Mouse (Mus musculus) MEL (cell line): ENCODE measurements around the gene Rundc3a. TPM values are rescaled to one million over a fixed set of nuclear protein-coding genes. Genes with fewer than 3 reads are reported as not detected.

Experiments
- DNase-seq: peaks from one replicate; pipeline ENCODE4 v3.0.0; 2011; ENCODE audit warnings: low read depth, low spot score
- H3K27ac ChIP-seq: 2 replicates; pipeline ENCODE4 v1.5.1; 2012; ENCODE audit warnings: low read depth, mild to moderate bottlenecking, control low read depth, low read length, moderate library complexity; ENCODE audit not compliant: control insufficient read depth
- H3K27me3 ChIP-seq, 2 experiments: fragments of 150-350 bp in 1 of 2; sonication (generic) in 1 of 2; 2 replicates each; pipeline ENCODE4 v1.6.1; 2012; ENCODE audit warnings: low read length in 2 of 2, mild to moderate bottlenecking in 2 of 2, improper control_type of control experiment in 1 of 2, moderate library complexity in 1 of 2; ENCODE audit not compliant: insufficient read depth in 2 of 2, control insufficient read depth in 1 of 2
- H3K36me3 ChIP-seq, 2 experiments: 2 replicates each; pipeline ENCODE4 v1.6.1; 2012 to 2014; ENCODE audit warnings: low read length in 2 of 2, improper control_type of control experiment in 1 of 2, inconsistent platforms in 1 of 2, mild to moderate bottlenecking in 1 of 2; ENCODE audit not compliant: insufficient read depth in 2 of 2, control insufficient read depth in 1 of 2
- H3K4me1 ChIP-seq, 2 experiments: fragments of 150-350 bp in 1 of 2; sonication (generic) in 1 of 2; 2 replicates each; pipeline ENCODE4 v1.6.1; 2012; ENCODE audit warnings: low read length in 2 of 2, improper control_type of control experiment in 1 of 2, mild to moderate bottlenecking in 1 of 2; ENCODE audit not compliant: insufficient read depth in 2 of 2, control insufficient read depth in 1 of 2
- H3K4me3 ChIP-seq, 2 experiments: fragments of 150-350 bp in 1 of 2; sonication (generic) in 1 of 2; 2 replicates each; pipeline ENCODE4 v1.5.1; 2012; ENCODE audit warnings: low read depth in 2 of 2, low read length in 2 of 2, mild to moderate bottlenecking in 2 of 2, moderate library complexity in 2 of 2, control low read depth in 1 of 2, improper control_type of control experiment in 1 of 2; ENCODE audit not compliant: control insufficient read depth in 1 of 2, insufficient read depth in 1 of 2
- H3K79me2 ChIP-seq: 2 replicates; pipeline ENCODE4 v1.6.1; 2012; ENCODE audit warnings: mild to moderate bottlenecking, low read length, moderate library complexity; ENCODE audit not compliant: control insufficient read depth, poor library complexity, insufficient read depth
- H3K9ac ChIP-seq: 2 replicates; pipeline ENCODE4 v1.6.1; 2012; ENCODE audit warnings: low read depth, mild to moderate bottlenecking, control low read depth, low read length, moderate library complexity; ENCODE audit not compliant: control insufficient read depth, poor library complexity, severe bottlenecking
- H3K9me3 ChIP-seq: fragments of 150-350 bp; sonication (generic); replicated peaks from 2 replicates; pipeline ENCODE4 v1.6.1; 2012; ENCODE audit warnings: mild to moderate bottlenecking, low read length, improper control_type of control experiment, moderate library complexity; ENCODE audit not compliant: insufficient read depth
- BHLHE40 ChIP-seq: IDR thresholded peaks from 2 replicates; pipeline ENCODE4 v1.6.1; 2012; ENCODE audit warnings: low read depth, mild to moderate bottlenecking, inconsistent platforms, low read length, improper control_type of control experiment, borderline replicate concordance
- CHD1 ChIP-seq: IDR thresholded peaks from 2 replicates; pipeline ENCODE4 v1.6.1; 2012; ENCODE audit warnings: low read depth, mild to moderate bottlenecking, inconsistent platforms, low read length, improper control_type of control experiment
- E2F4 ChIP-seq: IDR thresholded peaks from 2 replicates; pipeline ENCODE4 v1.6.1; 2011; ENCODE audit warnings: low read depth, low read length, improper control_type of control experiment, borderline replicate concordance
- EP300 ChIP-seq, 2 experiments: IDR thresholded peaks; 2 replicates each; pipeline ENCODE4 v1.6.1; 2011; ENCODE audit warnings: improper control_type of control experiment in 2 of 2, low read length in 2 of 2, low read depth in 1 of 2, mild to moderate bottlenecking in 1 of 2
- GABPA ChIP-seq: IDR thresholded peaks from 2 replicates; pipeline ENCODE4 v1.6.1; 2012; ENCODE audit warnings: low read depth, mild to moderate bottlenecking, inconsistent platforms, low read length, improper control_type of control experiment, moderate library complexity
- GATA1 ChIP-seq: IDR thresholded peaks from 2 replicates; pipeline ENCODE4 v1.6.1; 2011; ENCODE audit warnings: low read depth, low read length, improper control_type of control experiment
- JUND ChIP-seq: IDR thresholded peaks from 2 replicates; pipeline ENCODE4 v1.6.1; 2011; ENCODE audit warnings: low read depth, mild to moderate bottlenecking, improper control_type of control experiment, low read length
- MEF2A ChIP-seq: IDR thresholded peaks from 2 replicates; pipeline ENCODE4 v1.6.1; 2014; ENCODE audit warnings: low read depth, mild to moderate bottlenecking, inconsistent platforms, low read length, improper control_type of control experiment; ENCODE audit not compliant: poor library complexity, insufficient replicate concordance, severe bottlenecking; ENCODE audit errors: extremely low read depth
- MXI1 ChIP-seq: IDR thresholded peaks from 2 replicates; pipeline ENCODE4 v1.6.1; 2011; ENCODE audit warnings: mild to moderate bottlenecking, low read depth, low read length, improper control_type of control experiment
- MYC ChIP-seq: IDR thresholded peaks from 2 replicates; pipeline ENCODE4 v1.6.1; 2011; ENCODE audit warnings: low read depth, mild to moderate bottlenecking, low read length, improper control_type of control experiment, moderate library complexity
- NRF1 ChIP-seq: IDR thresholded peaks from 2 replicates; pipeline ENCODE4 v1.6.1; 2014; ENCODE audit warnings: low read depth, mild to moderate bottlenecking, inconsistent platforms, low read length, improper control_type of control experiment, moderate library complexity; ENCODE audit not compliant: poor library complexity, insufficient read depth, severe bottlenecking
- POLR2AphosphoS2 ChIP-seq: IDR thresholded peaks from 2 replicates; pipeline ENCODE4 v1.6.1; 2011; ENCODE audit warnings: low read length, improper control_type of control experiment
- RAD21 ChIP-seq: IDR thresholded peaks from 2 replicates; pipeline ENCODE4 v1.6.1; 2011; ENCODE audit warnings: mild to moderate bottlenecking, low read depth, low read length, improper control_type of control experiment
- RCOR1 ChIP-seq: IDR thresholded peaks from 2 replicates; pipeline ENCODE4 v1.6.1; 2012; ENCODE audit warnings: low read depth, mild to moderate bottlenecking, inconsistent platforms, low read length, improper control_type of control experiment
- SMC3 ChIP-seq: IDR thresholded peaks from 2 replicates; pipeline ENCODE4 v1.6.1; 2011; ENCODE audit warnings: low read depth, low read length, improper control_type of control experiment
- UBTF ChIP-seq: IDR thresholded peaks from 2 replicates; pipeline ENCODE4 v1.6.1; 2012; ENCODE audit warnings: low read depth, mild to moderate bottlenecking, inconsistent platforms, low read length, improper control_type of control experiment, moderate library complexity, borderline replicate concordance; ENCODE audit not compliant: insufficient read depth
- ZC3H11A ChIP-seq: IDR thresholded peaks from 2 replicates; pipeline ENCODE4 v1.6.1; 2012; ENCODE audit warnings: low read depth, mild to moderate bottlenecking, inconsistent platforms, low read length, improper control_type of control experiment
- ZKSCAN1 ChIP-seq: IDR thresholded peaks from 2 replicates; pipeline ENCODE4 v1.6.1; 2012; ENCODE audit warnings: low read depth, mild to moderate bottlenecking, inconsistent platforms, low read length, improper control_type of control experiment, moderate library complexity
- ZMIZ1 ChIP-seq: IDR thresholded peaks from 2 replicates; pipeline ENCODE4 v1.6.1; 2012; ENCODE audit warnings: low read depth, mild to moderate bottlenecking, inconsistent platforms, low read length, improper control_type of control experiment, moderate library complexity
- polyA plus RNA-seq, 2 experiments: library from polyadenylated mRNA; stranded (reverse) in 1 of 2; unstranded in 1 of 2; fragments of >175 nt in 1 of 2; fragments of >200 nt in 1 of 2; gene quantifications; 2 replicates each; pipeline versions ENCODE4 v1.2.1 to v1.2.4; 2012; ENCODE audit warnings: low replicate concordance in 2 of 2, low read depth in 1 of 2; ENCODE audit not compliant: insufficient read length in 2 of 2, insufficient read depth in 1 of 2, missing spikeins in 1 of 2
- total RNA-seq: library from RNA; depleted of rRNA; stranded (reverse); fragments of 300-350 nt; gene quantifications from 2 replicates; pipeline ENCODE4 v1.2.3, GENCODE M21; 2012

The Rundc3a gene
- total and polyA plus RNA-seq, 3 experiments: 0.39 to 2.1 TPM; not detected in 1

- Histone ChIP-seq H3K9me3 (no peaks in the 10 kb centered on the region), H3K4me3 (no peak overlapping the region), H3K27me3 (no peaks in the 10 kb centered on the region), H3K79me2 (peaks cover 2% of the 10 kb centered on the region; the same call in 1 of the 2 replicates), H3K27ac (no peak overlapping the region), H3K4me1 (peaks cover 5 to 22% of the 10 kb centered on the region in 2 experiments)
- no peak for DNase-seq
- 0 out of 2 replicates have a peak, but pooled peaks have one; percentile 8 for TF ChIP-seq MXI1
- no peak for TF ChIP-seq MEF2A
- TF ChIP-seq, all 39 proteins: peak for 1
- Histone ChIP-seq H3K36me3 (peaks cover 0 to 11% of the 10 kb centered on the region in 2 experiments; a peak in 3 of 4 replicates), H3K9ac (no peak overlapping the region)
Measured at GRCm38 (mm10) chr11:102432896-102433295, 39.7 kb downstream of the Rundc3a start.

GRCm38 (mm10) chr11:102433866-102434265 is 40.7 kb downstream of the Rundc3a start:
- peaks cover 3 to 22% of the 10 kb centered on the region in 2 experiments for H3K4me1 ChIP-seq
- no peak overlapping the region for H3K4me3 ChIP-seq
- no peak overlapping the region for H3K27ac ChIP-seq
- H3K36me3 ChIP-seq: peaks cover 0 to 8% of the 10 kb centered on the region in 2 experiments; a peak in 3 of 4 replicates
- no peaks in the 10 kb centered on the region for H3K9me3 ChIP-seq
- DNase-seq: no peak
- no peak overlapping the region for H3K9ac ChIP-seq
- H3K79me2 ChIP-seq: peaks cover 2% of the 10 kb centered on the region; the same call in 1 of the 2 replicates
- H3K27me3 ChIP-seq: no peaks in the 10 kb centered on the region
- no peak for TF ChIP-seq GABPA
- no peak for TF ChIP-seq MXI1
- no peak for TF ChIP-seq BHLHE40
- TF ChIP-seq EP300 (IDR thresholded peaks at IDR 0.05; ENCODE audit: low read depth in 1 of 2, low read length in 2 of 2): no peak
- no peak for TF ChIP-seq SMC3
- TF ChIP-seq RAD21: no peak
- no peak for TF ChIP-seq ZC3H11A
- no peak for TF ChIP-seq GATA1
- TF ChIP-seq JUND: no peak
- TF ChIP-seq ZKSCAN1: no peak
- no peak for TF ChIP-seq MYC
- TF ChIP-seq RCOR1: no peak
- no peak for TF ChIP-seq ZMIZ1
- TF ChIP-seq POLR2AphosphoS2: no peak
- no peak for TF ChIP-seq E2F4
- no peak for TF ChIP-seq CHD1
- TF ChIP-seq NRF1: no peak
- TF ChIP-seq UBTF: no peak
